Mouse (Mus musculus): Measurements from ENCODE around the gene Pcdh11x. TPM values are rescaled to one million over a fixed set of nuclear protein-coding genes. Genes with fewer than 3 reads are reported as not detected.
"Not testable (repeated sequence)": the region's sequence is repeated elsewhere in the genome, so short reads cannot be mapped to it uniquely, and the experiment has no call there.

Pcdh11x gene
- total and polyA plus RNA-seq, 3 experiments, result not detected

DNA sequence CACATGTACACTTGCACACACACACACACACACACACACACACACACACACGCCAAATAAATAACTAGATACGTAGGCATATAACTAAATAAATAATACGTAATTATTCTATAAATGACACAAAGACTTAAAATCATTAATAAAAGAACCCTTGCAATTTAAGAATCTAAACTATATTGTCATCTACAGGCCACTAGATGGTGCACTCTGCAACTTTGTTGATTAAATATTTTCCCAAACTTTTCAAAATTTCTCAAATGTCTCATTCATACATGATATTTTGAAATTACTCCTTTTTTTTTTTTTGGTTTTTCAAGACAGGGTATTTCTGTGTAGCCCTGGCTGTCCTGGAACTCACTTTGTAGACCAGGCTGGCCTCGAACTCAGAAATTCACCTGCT lies 328.4 kb downstream of the Pcdh11x start:
- Histone ChIP-seq H3K79me2 (ENCODE audit: control insufficient read depth, insufficient read depth, low read length, poor library complexity) (no peaks in the 10 kb centered on the region), H3K27ac (ENCODE audit: control insufficient read depth, low read depth, low read length) (no peak overlapping the region), H3K4me3 (ENCODE audit: control insufficient read depth in 1 of 2, insufficient read depth in 1 of 2, low read depth in 2 of 2, low read length in 2 of 2) (no peak overlapping the region), H3K9me3 (replicated peaks; ENCODE audit: insufficient read depth, low read length) (no peaks in the 10 kb centered on the region), H3K9ac (ENCODE audit: control insufficient read depth, low read depth, low read length, poor library complexity, severe bottlenecking) (no peak overlapping the region), H3K4me1 (ENCODE audit: control insufficient read depth in 1 of 2, insufficient read depth in 2 of 2, low read length in 2 of 2) (no peaks in the 10 kb centered on the region), H3K36me3 (ENCODE audit: control insufficient read depth in 1 of 2, insufficient read depth in 2 of 2, low read length in 2 of 2) (no peaks in the 10 kb centered on the region), H3K27me3 (ENCODE audit: control insufficient read depth in 1 of 2, insufficient read depth in 2 of 2, low read length in 2 of 2) (no peaks in the 10 kb centered on the region)
- no peak for TF ChIP-seq TAL1 (IDR thresholded peaks at IDR 0.05; ENCODE audit: low read length)
- peak; percentile 69 for TF ChIP-seq SMC3 (IDR thresholded peaks at IDR 0.05; ENCODE audit: low read depth, low read length)
- TF ChIP-seq POLR2AphosphoS5 (IDR thresholded peaks at IDR 0.05; ENCODE audit: borderline replicate concordance, low read depth, low read length), result no peak
- peak; percentile 78 for TF ChIP-seq RAD21 (IDR thresholded peaks at IDR 0.05; ENCODE audit: low read depth, low read length)
- TF ChIP-seq NRF1 (IDR thresholded peaks at IDR 0.05; ENCODE audit: insufficient read depth, low read depth, low read length, poor library complexity, severe bottlenecking), result no peak
- no peak for TF ChIP-seq MEF2A (IDR thresholded peaks at IDR 0.05; ENCODE audit: extremely low read depth, insufficient replicate concordance, low read depth, low read length, poor library complexity, severe bottlenecking)
- TF ChIP-seq NELFE (IDR thresholded peaks at IDR 0.05; ENCODE audit: low read depth, low read length), result no peak
- no peak for TF ChIP-seq UBTF (IDR thresholded peaks at IDR 0.05; ENCODE audit: borderline replicate concordance, insufficient read depth, low read depth, low read length)
- TF ChIP-seq ETS1 (IDR thresholded peaks at IDR 0.05; ENCODE audit: low read depth, low read length), result no peak
- no peak for TF ChIP-seq E2F4 (IDR thresholded peaks at IDR 0.05; ENCODE audit: borderline replicate concordance, low read depth, low read length)
- TF ChIP-seq MYC (IDR thresholded peaks at IDR 0.05; ENCODE audit: low read depth, low read length), result no peak
- TF ChIP-seq CTCF (IDR thresholded peaks at IDR 0.05 in 2 of 3, conservative IDR thresholded peaks at IDR 0.05 in 1 of 3; ENCODE audit: control insufficient read depth in 1 of 3, insufficient read depth in 1 of 3, low read depth in 2 of 3, low read length in 3 of 3, poor library complexity in 1 of 3, severe bottlenecking in 1 of 3), result peak in 2 of 3 experiments; percentile 16 to 54; a peak in 2 of 6 replicates
- no peak for TF ChIP-seq GABPA (IDR thresholded peaks at IDR 0.05; ENCODE audit: low read depth, low read length)
- peak; percentile 56; the same call in 1 of the 2 replicates for TF ChIP-seq ZC3H11A (IDR thresholded peaks at IDR 0.05; ENCODE audit: low read depth, low read length)
- no peak for TF ChIP-seq ZKSCAN1 (IDR thresholded peaks at IDR 0.05; ENCODE audit: low read depth, low read length)
- no peak for TF ChIP-seq ZNF384 (IDR thresholded peaks at IDR 0.05; ENCODE audit: low read depth, low read length)
- TF ChIP-seq HCFC1 (IDR thresholded peaks at IDR 0.05; ENCODE audit: low read depth, low read length), result no peak
- no peak for TF ChIP-seq GATA1 (IDR thresholded peaks at IDR 0.05; ENCODE audit: low read depth, low read length)
- TF ChIP-seq JUND (IDR thresholded peaks at IDR 0.05; ENCODE audit: low read depth, low read length), result no peak
- no peak for TF ChIP-seq RCOR1 (IDR thresholded peaks at IDR 0.05; ENCODE audit: low read depth, low read length)
- TF ChIP-seq EP300 (IDR thresholded peaks at IDR 0.05; ENCODE audit: low read depth in 1 of 2, low read length in 2 of 2), result no peak
- TF ChIP-seq MYB (IDR thresholded peaks at IDR 0.05; ENCODE audit: low read depth, low read length), result no peak
- TF ChIP-seq SIN3A (IDR thresholded peaks at IDR 0.05; ENCODE audit: low read length), result no peak
- TF ChIP-seq CHD1 (IDR thresholded peaks at IDR 0.05; ENCODE audit: low read depth, low read length), result no peak
- TF ChIP-seq USF1 (IDR thresholded peaks at IDR 0.05; ENCODE audit: low read depth, low read length), result no peak
- TF ChIP-seq MXI1 (IDR thresholded peaks at IDR 0.05; ENCODE audit: low read depth, low read length), result no peak
- no peak for TF ChIP-seq TCF12 (IDR thresholded peaks at IDR 0.05; ENCODE audit: low read depth, low read length)
- TF ChIP-seq MAFK (IDR thresholded peaks at IDR 0.05; ENCODE audit: borderline replicate concordance, low read depth, low read length), result no peak
- TF ChIP-seq POLR2AphosphoS2 (IDR thresholded peaks at IDR 0.05; ENCODE audit: low read length), result no peak
- TF ChIP-seq MAZ (IDR thresholded peaks at IDR 0.05; ENCODE audit: low read depth, low read length), result no peak
- DNase-seq (ENCODE audit: low read depth, low spot score), result peak; percentile 41

DNA sequence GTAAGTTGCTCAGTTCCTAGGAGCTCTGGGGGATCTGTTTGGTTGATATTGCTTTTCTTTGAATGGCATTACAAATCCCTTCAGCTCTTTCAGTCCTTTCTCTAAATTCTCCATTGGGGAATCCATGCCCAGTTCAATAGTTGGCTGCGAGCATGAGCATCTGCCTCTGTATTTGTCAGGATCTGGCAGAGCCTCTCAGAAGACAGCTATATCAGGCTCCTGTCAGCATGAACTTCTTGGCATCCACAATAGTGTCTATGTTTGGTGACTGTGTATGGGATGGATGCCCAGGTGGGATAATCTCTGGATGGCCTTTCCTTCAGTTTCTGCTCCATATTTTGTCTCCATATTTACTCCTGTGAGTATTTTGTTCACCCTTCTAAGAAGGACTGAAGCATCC lies 380.2 kb downstream of the Pcdh11x start:
- not testable (repeated sequence) for H3K79me2 ChIP-seq (ENCODE audit: control insufficient read depth, insufficient read depth, low read length, poor library complexity); H3K27ac ChIP-seq (ENCODE audit: control insufficient read depth, low read depth, low read length); H3K36me3 ChIP-seq (ENCODE audit: control insufficient read depth in 1 of 2, insufficient read depth in 2 of 2, low read length in 2 of 2); H3K9me3 ChIP-seq (replicated peaks; ENCODE audit: insufficient read depth, low read length); H3K9ac ChIP-seq (ENCODE audit: control insufficient read depth, low read depth, low read length, poor library complexity, severe bottlenecking); DNase-seq (ENCODE audit: low read depth, low spot score); H3K4me1 ChIP-seq (ENCODE audit: control insufficient read depth in 1 of 2, insufficient read depth in 2 of 2, low read length in 2 of 2); H3K4me3 ChIP-seq (ENCODE audit: control insufficient read depth in 1 of 2, insufficient read depth in 1 of 2, low read depth in 2 of 2, low read length in 2 of 2); H3K27me3 ChIP-seq (ENCODE audit: control insufficient read depth in 1 of 2, insufficient read depth in 2 of 2, low read length in 2 of 2)
